ENCODE assay signal across 8 mouse cellular contexts in the genomic region with DNA sequence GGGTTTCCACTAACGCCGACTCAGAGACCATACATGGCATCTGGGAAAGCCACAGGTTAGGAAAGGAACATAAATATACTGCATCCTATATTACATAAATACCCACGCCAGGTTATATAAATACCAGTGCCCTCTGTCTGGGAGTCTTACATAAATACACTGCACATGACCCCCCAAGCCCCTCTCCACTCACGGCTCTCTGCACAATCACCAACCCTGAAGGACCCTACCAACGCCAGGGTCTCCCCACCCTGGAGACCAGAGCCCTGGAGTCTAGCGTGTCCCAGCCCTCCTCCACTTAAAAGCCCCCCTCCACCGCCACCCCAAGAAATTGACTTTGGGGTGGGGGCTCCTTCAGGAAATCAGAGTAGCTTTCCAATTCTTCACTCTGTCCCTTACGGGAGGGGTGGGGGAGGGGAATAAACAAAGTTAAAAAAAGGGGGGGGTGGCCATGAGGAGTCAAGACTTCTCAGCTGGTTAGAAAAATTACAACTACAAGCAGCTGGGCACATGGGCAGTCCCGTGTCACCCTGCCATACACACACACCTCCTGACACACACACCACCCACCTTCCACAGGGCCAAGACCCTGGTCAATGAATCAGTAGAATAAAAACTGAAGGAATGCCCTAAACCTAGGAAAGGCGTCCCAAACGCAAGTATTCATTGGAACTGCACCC. TPM values are rescaled to one million over a fixed set of nuclear protein-coding genes. Genes with fewer than 3 reads are reported as not detected.
DNase-seq lines count a peak whose midpoint lies in the region; ATAC-seq lines count a peak whose summit lies in the region.

No protein-coding gene starts in this region.

- H3K27me3 ChIP-seq in kidney, embryonic 14.5 days (ENCODE audit: control insufficient read depth, insufficient read depth, low read length) = no peaks in the 10 kb centered on the region
- no peaks in the 10 kb centered on the region; the same call in 1 of the 2 replicates for H3K27me3 ChIP-seq in hindbrain, embryonic 12.5 days
- peaks cover 13% of the 10 kb centered on the region; the same call in 1 of the 2 replicates for H3K27me3 ChIP-seq in midbrain, embryonic 12.5 days

- WGBS in kidney, embryonic 14.5 days = 8% methylated on average over 11 of the region's 11 CpGs
- 18% methylated on average over 11 of the region's 11 CpGs for WGBS in hindbrain, embryonic 12.5 days
- WGBS in midbrain, embryonic 12.5 days = 22% methylated on average over 11 of the region's 11 CpGs

- H3K4me2 ChIP-seq in kidney, embryonic 14.5 days (replicated peaks; ENCODE audit: low read depth, low read length) = peak overlapping the region; percentile 74
- H3K4me2 ChIP-seq in hindbrain, embryonic 12.5 days (replicated peaks) = peak overlapping the region; percentile 99
- peak overlapping the region; percentile 96 for H3K4me2 ChIP-seq in midbrain, embryonic 12.5 days (replicated peaks)

- peaks cover 30% of the 10 kb centered on the region for H3K36me3 ChIP-seq in kidney, embryonic 14.5 days (ENCODE audit: control insufficient read depth, insufficient read depth, low read length)
- peaks cover 29% of the 10 kb centered on the region for H3K36me3 ChIP-seq in hindbrain, embryonic 12.5 days
- H3K36me3 ChIP-seq in midbrain, embryonic 12.5 days = peaks cover 33% of the 10 kb centered on the region

- peak; percentile 37; the same call in 1 of the 2 replicates for ATAC-seq in kidney, embryonic 14.5 days (ENCODE audit: low FRiP score, low TSS enrichment)
- peak; percentile 44; the same call in 1 of the 2 replicates for ATAC-seq in hindbrain, embryonic 12.5 days (ENCODE audit: low FRiP score)
- peak; percentile 21 for ATAC-seq in midbrain, embryonic 12.5 days (ENCODE audit: low FRiP score, low read depth)
- ATAC-seq in erythroid progenitor cell, adult 5-6 weeks (replicated peaks; ENCODE audit: low FRiP score, poor library complexity, severe bottlenecking) = no peak

- H3K27ac ChIP-seq in kidney, embryonic 14.5 days (ENCODE audit: low read depth, low read length) = peak overlapping the region; percentile 97
- H3K27ac ChIP-seq in hindbrain, embryonic 12.5 days = peak overlapping the region; percentile 98
- peak overlapping the region; percentile 98 for H3K27ac ChIP-seq in midbrain, embryonic 12.5 days (replicated peaks)

- no peaks in the 10 kb centered on the region for H3K9me3 ChIP-seq in kidney, embryonic 14.5 days (ENCODE audit: control insufficient read depth, low read length)
- H3K9me3 ChIP-seq in hindbrain, embryonic 12.5 days (replicated peaks) = no peaks in the 10 kb centered on the region
- no peaks in the 10 kb centered on the region for H3K9me3 ChIP-seq in midbrain, embryonic 12.5 days

- no peak for DNase-seq in kidney, adult 8-10 months
- peak; percentile 38 for DNase-seq in brain, adult 2 months (ENCODE audit: low read depth, low spot score)
- no peak for DNase-seq in layer of hippocampus, adult 18-20 months (ENCODE audit: low spot score in 2 of 2)
- no peak for DNase-seq in cerebellum, postnatal 25 days

- peaks cover 51% of the 10 kb centered on the region for H3K4me1 ChIP-seq in kidney, embryonic 14.5 days (ENCODE audit: control insufficient read depth, insufficient read depth, low read length)
- peaks cover 58% of the 10 kb centered on the region for H3K4me1 ChIP-seq in hindbrain, embryonic 12.5 days
- peaks cover 61% of the 10 kb centered on the region for H3K4me1 ChIP-seq in midbrain, embryonic 12.5 days

- H3K9ac ChIP-seq in kidney, embryonic 14.5 days (ENCODE audit: low read depth, low read length) = peak overlapping the region; percentile 97
- H3K9ac ChIP-seq in hindbrain, embryonic 12.5 days = peak overlapping the region; percentile 100
- peak overlapping the region; percentile 99 for H3K9ac ChIP-seq in midbrain, embryonic 12.5 days (replicated peaks)

- peak overlapping the region; percentile 92 for H3K4me3 ChIP-seq in kidney, embryonic 14.5 days (ENCODE audit: low read length)
- H3K4me3 ChIP-seq in hindbrain, embryonic 12.5 days = peak overlapping the region; percentile 95
- H3K4me3 ChIP-seq in midbrain, embryonic 12.5 days = peak overlapping the region; percentile 95

RNA-seq across cellular contexts. Expression of gene Csnk1e, which starts 14.6 kb away (rescaled TPM):
- 88.8 and 107 TPM in 2 replicates for polyA plus RNA-seq in kidney, embryonic 14.5 days (2014; fragmentation: Nextera tagmentation; extraction: Ambion mirVana)
- polyA plus RNA-seq in hindbrain, embryonic 12.5 days (2016; fragmentation: Nextera tagmentation; extraction: Ambion mirVana) = 280 and 284 TPM in 2 replicates
- polyA plus RNA-seq in midbrain, embryonic 12.5 days (2016; fragmentation: Nextera tagmentation; extraction: Ambion mirVana) = 267 and 291 TPM in 2 replicates
- 6.8 and 18.9 TPM in 2 replicates for total RNA-seq in erythroid progenitor cell, adult 5-6 weeks (2015; ENCODE audit: low replicate concordance)
- 2.1 and 2.9 TPM in 2 replicates for total RNA-seq in erythroid progenitor cell, adult 5-6 weeks (2017; ENCODE audit: low replicate concordance)
- total RNA-seq in layer of hippocampus, adult 18-20 months (2021) = 100 to 1,000 TPM in 1 of 2 experiments, 10 to 100 TPM in 1; 95.9 to 109 TPM

RNA-seq across cellular contexts. Expression of gene Tmem184b, which starts 37.4 kb away (rescaled TPM):
- 45.8 and 63.1 TPM in 2 replicates for polyA plus RNA-seq in kidney, embryonic 14.5 days (2014; fragmentation: Nextera tagmentation; extraction: Ambion mirVana)
- polyA plus RNA-seq in hindbrain, embryonic 12.5 days (2016; fragmentation: Nextera tagmentation; extraction: Ambion mirVana) = 46.2 and 52.0 TPM in 2 replicates
- 47.1 and 47.9 TPM in 2 replicates for polyA plus RNA-seq in midbrain, embryonic 12.5 days (2016; fragmentation: Nextera tagmentation; extraction: Ambion mirVana)
- 0.84 and 3.6 TPM in 2 replicates for total RNA-seq in erythroid progenitor cell, adult 5-6 weeks (2015; ENCODE audit: low replicate concordance)
- 0.39 TPM in 1 of 2 replicates, not detected in the other for total RNA-seq in erythroid progenitor cell, adult 5-6 weeks (2017; ENCODE audit: low replicate concordance)
- total RNA-seq in layer of hippocampus, adult 18-20 months (2021) = 10 to 100 TPM; 55.0 to 57.9 TPM
